Mouse (Mus musculus) midbrain, embryonic 11.5 days (tissue): ENCODE results near the gene Crygd. TPM values are rescaled to one million over a fixed set of nuclear protein-coding genes. Genes with fewer than 3 reads are reported as not detected.

Experiments
- ATAC-seq: fragments of 200-750 bp; cut with Nextera tagmentation; 2 replicates; pipeline ENCODE4 v1.8.0; 2017; ENCODE audit warnings: moderate TSS enrichment, moderate library complexity; ENCODE audit not compliant: low FRiP score
- DNase-seq: peaks from one replicate; pipeline ENCODE4 v3.0.0; 2015; ENCODE audit warnings: low spot score; ENCODE audit errors: missing footprints
- H3K27ac ChIP-seq: fragments of 300-500 bp; sonication (generic); 2 replicates; pipeline ENCODE4 v1.5.1; 2014; ENCODE audit warnings: low read depth, low read length
- H3K27me3 ChIP-seq: fragments of 300-500 bp; sonication (generic); 2 replicates; pipeline ENCODE4 v1.6.1; 2014; ENCODE audit warnings: mild to moderate bottlenecking, low read length, moderate library complexity, mixed read lengths; ENCODE audit not compliant: control insufficient read depth, insufficient read depth
- H3K36me3 ChIP-seq: fragments of 300-500 bp; sonication (generic); 2 replicates; pipeline ENCODE4 v1.6.1; 2014; ENCODE audit warnings: mild to moderate bottlenecking, low read length, moderate library complexity, mixed read lengths; ENCODE audit not compliant: control insufficient read depth, insufficient read depth
- H3K4me1 ChIP-seq: fragments of 300-500 bp; sonication (generic); 2 replicates; pipeline ENCODE4 v1.6.1; 2014; ENCODE audit warnings: low read length; ENCODE audit not compliant: control insufficient read depth, insufficient read depth
- H3K4me2 ChIP-seq: fragments of 300-500 bp; sonication (generic); 2 replicates; pipeline ENCODE4 v1.6.1; 2014; ENCODE audit warnings: mild to moderate bottlenecking, moderate library complexity
- H3K4me3 ChIP-seq: fragments of 300-500 bp; sonication (generic); 2 replicates; pipeline ENCODE4 v1.5.1; 2014; ENCODE audit warnings: low read depth, low read length
- H3K9ac ChIP-seq: fragments of 300-500 bp; sonication (generic); 2 replicates; pipeline ENCODE4 v1.6.1; 2014; ENCODE audit warnings: low read length
- H3K9me3 ChIP-seq: fragments of 300-500 bp; sonication (generic); 2 replicates; pipeline ENCODE4 v1.6.1; 2016; ENCODE audit warnings: low read length; ENCODE audit not compliant: control insufficient read depth
- WGBS: fragments of 180-500 bp; shearing (Covaris S2); extraction: QIAGEN DNeasy Blood & Tissue Kit; methylation state at CpG from one replicate; pipeline ENCODE4 v1.1.7; 2014; 5-methylcytosine and 5-hydroxymethylcytosine counted together
- polyA plus RNA-seq: library from polyadenylated mRNA; unstranded; fragments of >200 nt; fragmentation: Nextera tagmentation; extraction: Ambion mirVana; gene quantifications from 2 replicates; pipeline ENCODE4 v1.2.1, GENCODE M21; 2014

The Crygd gene
- polyA plus RNA-seq, result not detected in 2 replicates

- WGBS, result 83% methylated on average over 8 of the region's 8 CpGs
- H3K36me3 ChIP-seq, result no peaks in the 10 kb centered on the region
- H3K4me2 ChIP-seq, result no peak within 1 kb of the TSS
- no peak within 1 kb of the TSS for H3K4me3 ChIP-seq
- H3K4me1 ChIP-seq, result no peaks in the 10 kb centered on the region
- DNase-seq (no peak), ATAC-seq (no peak)
- no peak within 1 kb of the TSS for H3K9ac ChIP-seq
- H3K9me3 ChIP-seq, result no peaks in the 10 kb centered on the region
- no peaks in the 10 kb centered on the region for H3K27me3 ChIP-seq
- no peak within 1 kb of the TSS for H3K27ac ChIP-seq
Measured at GRCm38 (mm10) chr1:65063352-65063751, at the start of gene Crygd. Crygd (minus strand) TSS chr1:65063452.

- ATAC-seq, result no peak
- H3K27me3 ChIP-seq, result no peaks in the 10 kb centered on the region
- H3K27ac ChIP-seq, result no peak overlapping the region
- H3K9me3 ChIP-seq, result no peaks in the 10 kb centered on the region
- DNase-seq, result no peak
- H3K4me2 ChIP-seq, result 0 out of 2 replicates have a peak overlapping the region, but pooled peaks have one; percentile 9
- WGBS, result 54% methylated on average over 14 of the region's 14 CpGs
- H3K4me1 ChIP-seq, result no peaks in the 10 kb centered on the region
- no peaks in the 10 kb centered on the region for H3K36me3 ChIP-seq
- no peak overlapping the region for H3K4me3 ChIP-seq
- no peak overlapping the region for H3K9ac ChIP-seq
Measured at GRCm38 (mm10) chr1:65112807-65113196, 49.5 kb upstream of the Crygd start.

GRCm38 (mm10) chr1:65112031-65112806, 49.0 kb upstream of the Crygd start:
- 0 out of 2 replicates have a peak overlapping the region, but pooled peaks have one; percentile 9 for H3K4me2 ChIP-seq
- ATAC-seq (peak; percentile 79), DNase-seq (peak; percentile 94)
- no peaks in the 10 kb centered on the region for H3K27me3 ChIP-seq
- H3K9me3 ChIP-seq, result no peaks in the 10 kb centered on the region
- WGBS, result 19% methylated on average over 8 of the region's 8 CpGs
- no peaks in the 10 kb centered on the region for H3K36me3 ChIP-seq
- H3K9ac ChIP-seq, result no peak overlapping the region
- H3K4me3 ChIP-seq, result no peak overlapping the region
- H3K27ac ChIP-seq, result no peak overlapping the region
- H3K4me1 ChIP-seq, result no peaks in the 10 kb centered on the region

- ATAC-seq (no peak), DNase-seq (peak; percentile 59)
- no peaks in the 10 kb centered on the region for H3K27me3 ChIP-seq
- H3K4me3 ChIP-seq, result no peak overlapping the region
- H3K9me3 ChIP-seq, result no peaks in the 10 kb centered on the region
- no peak overlapping the region for H3K27ac ChIP-seq
- no peaks in the 10 kb centered on the region for H3K4me1 ChIP-seq
- H3K9ac ChIP-seq, result no peak overlapping the region
- no peak overlapping the region for H3K4me2 ChIP-seq
- H3K36me3 ChIP-seq, result no peaks in the 10 kb centered on the region
- 80% methylated on average over 25 of the region's 25 CpGs for WGBS
Measured at GRCm38 (mm10) chr1:65109756-65110435, 46.6 kb upstream of the Crygd start.

- Histone ChIP-seq H3K27me3 (no peaks in the 10 kb centered on the region), H3K4me1 (no peaks in the 10 kb centered on the region), H3K36me3 (no peaks in the 10 kb centered on the region), H3K4me3 (no peak overlapping the region), H3K27ac (no peak overlapping the region), H3K9ac (no peak overlapping the region), H3K9me3 (no peaks in the 10 kb centered on the region), H3K4me2 (no peak overlapping the region)
- 91% methylated on average over 8 of the region's 8 CpGs for WGBS
- ATAC-seq (no peak), DNase-seq (no peak)
Measured at GRCm38 (mm10) chr1:65109196-65109595, 45.9 kb upstream of the Crygd start.

- no peaks in the 10 kb centered on the region for H3K36me3 ChIP-seq
- peak; percentile 59 for DNase-seq
- H3K4me3 ChIP-seq, result no peak overlapping the region
- no peaks in the 10 kb centered on the region for H3K27me3 ChIP-seq
- WGBS, result 92% methylated on average over 10 of the region's 10 CpGs
- no peak overlapping the region for H3K27ac ChIP-seq
- no peak for ATAC-seq
- H3K4me2 ChIP-seq, result no peak overlapping the region
- H3K9me3 ChIP-seq, result no peaks in the 10 kb centered on the region
- H3K9ac ChIP-seq, result no peak overlapping the region
- H3K4me1 ChIP-seq, result no peaks in the 10 kb centered on the region
Measured at GRCm38 (mm10) chr1:65107654-65108279, 44.5 kb upstream of the Crygd start.

GRCm38 (mm10) chr1:65103273-65103672, 40.0 kb upstream of the Crygd start, which contains the start of gene Cryga:
Cryga (minus strand) TSS chr1:65103373.
- DNase-seq (peak; percentile 41), ATAC-seq (no peak)
- Histone ChIP-seq H3K9ac (no peak within 1 kb of the TSS), H3K4me3 (no peak within 1 kb of the TSS), H3K4me1 (no peaks in the 10 kb centered on the region), H3K9me3 (no peaks in the 10 kb centered on the region), H3K36me3 (no peaks in the 10 kb centered on the region), H3K27ac (no peak within 1 kb of the TSS), H3K27me3 (no peaks in the 10 kb centered on the region), H3K4me2 (no peak within 1 kb of the TSS)
- 87% methylated on average over 11 of the region's 11 CpGs for WGBS

- Histone ChIP-seq H3K27me3 (no peaks in the 10 kb centered on the region), H3K27ac (no peak overlapping the region), H3K4me1 (no peaks in the 10 kb centered on the region), H3K9ac (no peak overlapping the region), H3K4me3 (no peak overlapping the region), H3K36me3 (no peaks in the 10 kb centered on the region), H3K9me3 (no peaks in the 10 kb centered on the region), H3K4me2 (no peak overlapping the region)
- ATAC-seq, result no peak
- peak; percentile 51 for DNase-seq
- 87% methylated on average over 3 of the region's 3 CpGs for WGBS
Measured at GRCm38 (mm10) chr1:65096953-65097352, 33.7 kb upstream of the Crygd start.

- WGBS, result 91% methylated on average over 3 of the region's 3 CpGs
- H3K4me1 ChIP-seq, result no peaks in the 10 kb centered on the region
Measured at GRCm38 (mm10) chr1:65091566-65091965, 28.3 kb upstream of the Crygd start.

More at GRCm38 (mm10) chr1:65091566-65091965, 28.3 kb upstream of the Crygd start:
- no peak overlapping the region for H3K27ac ChIP-seq
- DNase-seq (peak; percentile 23), ATAC-seq (no peak)
- H3K4me2 ChIP-seq, result no peak overlapping the region
- H3K36me3 ChIP-seq, result no peaks in the 10 kb centered on the region
- no peak overlapping the region for H3K9ac ChIP-seq
- no peaks in the 10 kb centered on the region for H3K9me3 ChIP-seq
- H3K4me3 ChIP-seq, result no peak overlapping the region
- H3K27me3 ChIP-seq, result no peaks in the 10 kb centered on the region
